9 mouse cellular contexts compared by ENCODE assay signal in the genomic region with DNA sequence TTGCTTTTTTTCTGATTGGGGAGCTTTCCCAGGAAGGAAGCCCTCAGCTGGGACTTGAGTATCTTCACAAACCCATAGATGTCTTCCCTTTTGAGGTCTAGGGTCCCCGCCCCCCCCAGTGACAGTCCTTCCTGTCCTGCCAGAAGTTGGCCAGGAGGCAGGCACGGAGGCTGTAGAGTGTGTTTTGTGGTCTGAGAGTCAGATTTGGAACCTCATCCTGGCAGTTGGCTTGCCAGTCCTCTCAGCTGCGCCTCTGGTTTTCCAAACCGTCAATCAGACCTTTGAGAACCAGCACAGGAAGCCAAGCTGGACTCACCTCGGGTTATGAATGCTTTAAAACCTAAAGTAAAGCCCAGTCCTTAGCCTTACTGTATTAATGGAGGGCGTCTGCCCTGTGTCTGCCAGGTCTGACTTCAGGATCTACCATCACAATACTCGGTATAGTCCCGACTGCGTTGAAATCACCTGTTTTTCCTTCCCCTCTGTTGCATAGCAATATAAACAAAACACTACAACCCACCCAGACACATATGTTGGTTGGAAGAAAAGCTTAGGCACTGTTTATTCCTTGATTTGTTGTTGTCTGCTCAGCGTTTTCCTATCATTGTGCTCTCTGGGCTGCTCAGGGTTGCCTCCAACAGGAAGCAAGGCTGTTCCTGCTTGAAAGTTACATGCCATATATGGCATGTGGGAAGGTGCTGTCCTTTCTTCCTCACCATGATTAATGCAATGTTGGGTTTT. TPM values are rescaled to one million over a fixed set of nuclear protein-coding genes. Genes with fewer than 3 reads are reported as not detected.
A peak's percentile ranks its signal among the peaks of the same experiment; 100 is the strongest.
DNase-seq lines count a peak whose midpoint lies in the region; ATAC-seq lines count a peak whose summit lies in the region.
"Had no signal": no experiment of that assay in that cellular context is flagged by ENCODE, and none has a peak within 500 bp of the region (broad histone marks: within the 10 kb centered on the region; RNA-seq: fewer than 3 reads in every experiment).

No protein-coding gene starts in this region.

- no peak overlapping the region for H3K4me3 ChIP-seq in forebrain, embryonic 14.5 days (ENCODE audit: low read depth, low read length)

- H3K9me3 ChIP-seq in forebrain, embryonic 14.5 days (replicated peaks; ENCODE audit: control insufficient read depth, low read length), result no peaks in the 10 kb centered on the region

- H3K4me1 ChIP-seq in forebrain, embryonic 14.5 days (ENCODE audit: control insufficient read depth, insufficient read depth, low read length), result peaks cover 12% of the 10 kb centered on the region

- ATAC-seq in megakaryocyte progenitor cell, adult 5-6 weeks (replicated peaks; ENCODE audit: poor library complexity), result peak; percentile 60
- no peak for ATAC-seq in forebrain, embryonic 14.5 days

- H3K27ac ChIP-seq in forebrain, embryonic 14.5 days (ENCODE audit: low read depth, low read length), result no peak overlapping the region

- H3K36me3 ChIP-seq in forebrain, embryonic 14.5 days (ENCODE audit: control insufficient read depth, insufficient read depth, low read length), result no peaks in the 10 kb centered on the region

- H3K4me2 ChIP-seq in forebrain, embryonic 14.5 days (ENCODE audit: low read length), result no peak overlapping the region

- peak; percentile 10 for DNase-seq in kidney, adult 9 months
- no peak for DNase-seq in kidney, postnatal 4 days
- peak; percentile 29 for DNase-seq in brain, adult 2 months (ENCODE audit: low read depth, low spot score)
- DNase-seq in kidney, postnatal 10 days, result peak; percentile 47
- no peak for DNase-seq in forebrain, embryonic 14.5 days (ENCODE audit: low spot score)
- no peak for DNase-seq in ovary, postnatal 14 days (ENCODE audit: low spot score)
- no peak for DNase-seq in urinary bladder, postnatal 25 days (ENCODE audit: low spot score)

- H3K9ac ChIP-seq in forebrain, embryonic 14.5 days (ENCODE audit: low read length), result no peak overlapping the region

- 85% methylated on average over 10 of the region's 10 CpGs for WGBS in forebrain, embryonic 14.5 days

- H3K27me3 ChIP-seq in forebrain, embryonic 14.5 days (replicated peaks; ENCODE audit: control insufficient read depth, insufficient read depth, low read length), result no peaks in the 10 kb centered on the region

RNA-seq across cellular contexts. Expression of gene Tspan2, which starts 4.0 kb away (rescaled TPM):
- total RNA-seq in megakaryocyte progenitor cell, adult 5-6 weeks (2015), result 45.7 and 54.5 TPM in 2 replicates
- 17.8 and 22.1 TPM in 2 replicates for total RNA-seq in megakaryocyte progenitor cell, adult 5-6 weeks (2017)
- polyA plus RNA-seq in forebrain, embryonic 14.5 days (2014; fragmentation: Nextera tagmentation; extraction: Ambion mirVana), result 8.8 and 8.9 TPM in 2 replicates

RNA-seq across cellular contexts. Expression of gene Tshb, which starts 44.2 kb away (rescaled TPM):
- total RNA-seq in megakaryocyte progenitor cell, adult 5-6 weeks (2015), result not detected in 2 replicates
- not detected in 2 replicates for total RNA-seq in megakaryocyte progenitor cell, adult 5-6 weeks (2017)
- polyA plus RNA-seq in forebrain, embryonic 14.5 days (2014; fragmentation: Nextera tagmentation; extraction: Ambion mirVana), result 0.23 TPM in 1 of 2 replicates, not detected in the other
- total RNA-seq: layer of hippocampus, adult 18-20 months had no signal

Comparison
In these comparisons a context has a peak if more than half of its experiments do, and no peak if none do; other contexts are left out.
1. DNase-seq: peak in kidney, adult 9 months (single experiment), brain, adult 2 months (single experiment) and kidney, postnatal 10 days (single experiment); none in kidney, postnatal 4 days (0 of 2), forebrain, embryonic 14.5 days (single experiment), ovary, postnatal 14 days (single experiment) and urinary bladder, postnatal 25 days (single experiment).